Comparison of ENCODE assay signal across 15 mouse cellular contexts in the genomic region with DNA sequence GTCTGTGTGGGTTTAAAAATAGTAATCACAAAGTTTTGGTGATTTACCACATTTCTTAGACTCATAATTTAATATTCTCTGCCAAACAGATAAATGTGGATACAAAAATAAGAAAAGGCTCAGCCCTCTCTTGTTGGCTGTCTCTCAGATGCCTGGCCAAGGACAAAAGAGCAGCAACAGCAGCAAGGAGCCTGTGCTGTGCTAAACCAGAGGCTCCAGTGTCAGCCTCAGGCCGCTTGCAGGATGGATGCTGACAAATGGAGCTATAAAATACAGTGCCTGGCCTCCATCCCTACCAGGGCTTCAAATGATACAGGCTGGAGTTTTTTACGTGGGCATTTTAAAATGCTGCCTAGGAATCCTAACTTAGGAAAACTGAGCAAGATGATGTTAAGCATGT.
DNase-seq lines count a peak whose midpoint lies in the region; ATAC-seq and TF ChIP-seq lines count a peak whose summit lies in the region.
"Had no signal": no experiment of that assay in that cellular context is flagged by ENCODE, and none has a peak within 500 bp of the region (broad histone marks: within the 10 kb centered on the region; RNA-seq: fewer than 3 reads in every experiment).

No protein-coding gene starts in this region.

- no peaks in the 10 kb centered on the region for H3K4me1 ChIP-seq in kidney, adult 2 months (ENCODE audit: control insufficient read depth, insufficient read depth, low read length)
- no peaks in the 10 kb centered on the region for H3K4me1 ChIP-seq in kidney, embryonic 14.5 days (ENCODE audit: control insufficient read depth, insufficient read depth, low read length)

- H3K36me3 ChIP-seq in kidney, adult 2 months (ENCODE audit: control insufficient read depth, insufficient read depth, low read length): peaks cover 1% of the 10 kb centered on the region
- H3K36me3 ChIP-seq in kidney, embryonic 14.5 days (ENCODE audit: control insufficient read depth, insufficient read depth, low read length): no peaks in the 10 kb centered on the region

- 66% methylated on average over 2 of the region's 2 CpGs for WGBS in kidney, adult 2 months
- 36% methylated on average over 2 of the region's 2 CpGs for WGBS in kidney, embryonic 14.5 days

- no peak for TF ChIP-seq CTCF in kidney, adult 2 months (conservative IDR thresholded peaks at IDR 0.05; ENCODE audit: insufficient read depth, insufficient read length, low read depth, low read length)

- peak; percentile 20 for DNase-seq in embryo, embryonic 11 days
- DNase-seq in embryo, embryonic 10.5 days (ENCODE audit: low spot score): no peak
- peak; percentile 33 for DNase-seq in kidney, adult 2 months
- DNase-seq in ovary, adult 18-20 months (ENCODE audit: low spot score): peak; percentile 52
- DNase-seq in ovary, postnatal 10 days (ENCODE audit: low spot score): no peak
- DNase-seq in ovary, postnatal 14 days (ENCODE audit: low spot score): peak; percentile 11
- no peak for DNase-seq in retina, postnatal 1 day
- DNase-seq: B cell, adult 2 months; cerebellum, adult 18-20 months; thymus, adult 18-20 months had no signal

- H3K4me3 ChIP-seq in kidney, adult 2 months (ENCODE audit: insufficient read depth, low read depth, low read length): no peak overlapping the region
- no peak overlapping the region for H3K4me3 ChIP-seq in kidney, embryonic 14.5 days (ENCODE audit: low read length)
- H3K4me3 ChIP-seq: left cerebral cortex, adult 2 months; limb, embryonic 13.5 days; myocyte had no signal

- H3K9me3 ChIP-seq in kidney, embryonic 14.5 days (ENCODE audit: control insufficient read depth, low read length): no peaks in the 10 kb centered on the region
- H3K9me3 ChIP-seq: limb, embryonic 13.5 days had no signal

- no peak overlapping the region for H3K9ac ChIP-seq in kidney, embryonic 14.5 days (ENCODE audit: low read depth, low read length)
- H3K9ac ChIP-seq: limb, embryonic 13.5 days had no signal

- ATAC-seq in kidney, embryonic 14.5 days (ENCODE audit: low FRiP score, low TSS enrichment): no peak
- ATAC-seq: forebrain, embryonic 16.5 days had no signal

- H3K27ac ChIP-seq in kidney, adult 2 months (ENCODE audit: insufficient read depth, low read depth, low read length): no peak overlapping the region
- no peak overlapping the region for H3K27ac ChIP-seq in kidney, embryonic 14.5 days (ENCODE audit: low read depth, low read length)
- H3K27ac ChIP-seq: left cerebral cortex, adult 2 months; limb, embryonic 13.5 days had no signal

- no peak overlapping the region for H3K4me2 ChIP-seq in kidney, embryonic 14.5 days (replicated peaks; ENCODE audit: low read depth, low read length)
- H3K4me2 ChIP-seq: limb, embryonic 13.5 days had no signal

- H3K27me3 ChIP-seq in kidney, adult 2 months (replicated peaks; ENCODE audit: control insufficient read depth, insufficient read depth, low read length): no peaks in the 10 kb centered on the region
- H3K27me3 ChIP-seq in kidney, embryonic 14.5 days (ENCODE audit: control insufficient read depth, insufficient read depth, low read length): no peaks in the 10 kb centered on the region
- H3K27me3 ChIP-seq: limb, embryonic 13.5 days had no signal

- TF ChIP-seq POLR2A in kidney, adult 2 months (IDR thresholded peaks at IDR 0.05; ENCODE audit: low read depth, low read length): no peak

Comparison
In these comparisons a context has a peak if more than half of its experiments do, and no peak if none do; other contexts are left out.
1. DNase-seq: peak in embryo, embryonic 11 days (single experiment), kidney, adult 2 months (single experiment), ovary, adult 18-20 months (single experiment) and ovary, postnatal 14 days (single experiment); none in embryo, embryonic 10.5 days (single experiment), ovary, postnatal 10 days (single experiment) and retina, postnatal 1 day (single experiment).